Mouse (Mus musculus): ENCODE measurements around the gene Noto.

- no peak for TF ChIP-seq CTCF (IDR thresholded peaks at IDR 0.05; ENCODE audit: borderline replicate concordance, control insufficient read depth, extremely low read depth, insufficient read depth, low read length, poor library complexity)
- no peak for TF ChIP-seq POLR2A (IDR thresholded peaks at IDR 0.05; ENCODE audit: control insufficient read depth, extremely low read depth, insufficient read depth, low read length, poor library complexity)
These were observed 41.7 kb downstream of the Noto start for GRCm38 (mm10) chr6:85465381-85465780.

Measured in thymus, adult 2 months (tissue).